Mouse (Mus musculus) heart, postnatal 0 days (tissue): ENCODE measurements around the gene Trpc3.
"Not testable (repeated sequence)": the region's sequence is repeated elsewhere in the genome, so short reads cannot be mapped to it uniquely, and the experiment has no call there.

Experiments used
- CTCF ChIP-seq: IDR thresholded peaks from 2 replicates; pipeline ENCODE4 v1.5.1; 2016; ENCODE audit warnings: antibody characterized with exemption, control low read depth, low read depth
- EP300 ChIP-seq: IDR thresholded peaks from 2 replicates; pipeline ENCODE4 v1.6.1; 2016; ENCODE audit warnings: antibody characterized with exemption, low read depth

DNA sequence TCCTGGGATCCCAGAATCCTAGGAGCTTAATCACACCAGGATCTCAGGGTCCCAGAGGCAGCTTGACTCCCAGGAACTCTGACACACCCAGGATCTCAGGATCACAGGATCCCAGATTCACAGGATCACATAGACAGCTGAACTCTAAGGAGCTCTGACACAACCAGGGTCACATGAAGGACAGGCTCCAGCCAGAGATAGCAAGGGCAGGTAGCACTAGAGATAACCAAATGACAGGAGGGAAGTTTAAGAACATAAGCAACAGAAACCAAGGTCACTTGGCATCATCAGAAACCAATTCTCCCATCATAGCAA is 44.8 kb downstream of the Trpc3 start:
- not testable (repeated sequence) for TF ChIP-seq CTCF, EP300
